ENCODE assay signal across 14 mouse cellular contexts in the genomic region with DNA sequence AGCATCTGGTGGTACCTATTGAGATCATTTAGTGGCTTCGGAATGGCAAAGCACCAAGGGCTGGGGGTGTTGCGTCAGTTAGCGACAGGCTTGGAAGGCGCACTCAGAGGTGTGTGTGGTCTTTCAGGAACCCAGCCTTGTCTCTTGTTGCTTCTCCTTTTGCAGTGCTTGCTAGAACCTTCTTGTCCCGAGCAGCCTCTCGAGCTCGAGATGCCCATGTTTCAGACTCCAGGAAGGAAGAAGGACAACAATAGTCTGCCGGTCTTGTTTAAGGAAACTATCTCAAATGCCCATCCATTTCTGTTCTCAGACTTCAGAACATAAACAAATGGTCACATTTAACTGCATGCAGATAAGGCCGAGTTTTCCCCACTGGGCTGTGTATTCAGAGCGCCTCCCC.
"Had no signal": no experiment of that assay in that cellular context is flagged by ENCODE, and none has a peak within 500 bp of the region (broad histone marks: within the 10 kb centered on the region; RNA-seq: fewer than 3 reads in every experiment).

No protein-coding gene starts in this region.

- H3K27me3 ChIP-seq: limb, embryonic 15.5 days; megakaryocyte, embryonic 14.5 days; midbrain, embryonic 15.5 days; neural tube, embryonic 12.5 days; stomach, embryonic 15.5 days had no signal

- H3K9me3 ChIP-seq: limb, embryonic 15.5 days; megakaryocyte, embryonic 14.5 days; midbrain, embryonic 15.5 days; neural tube, embryonic 12.5 days; stomach, embryonic 15.5 days had no signal

- H3K4me1 ChIP-seq: neural tube, embryonic 12.5 days; stomach, embryonic 15.5 days had no signal

- H3K4me2 ChIP-seq: limb, embryonic 15.5 days; midbrain, embryonic 11.5 days; midbrain, embryonic 15.5 days; neural tube, embryonic 12.5 days; stomach, embryonic 15.5 days had no signal

- H3K27ac ChIP-seq: kidney, postnatal 0 days; limb, embryonic 15.5 days; macrophage; midbrain, embryonic 15.5 days; neural tube, embryonic 12.5 days; stomach, embryonic 15.5 days had no signal

- H3K36me3 ChIP-seq: limb, embryonic 15.5 days; midbrain, embryonic 15.5 days; neural tube, embryonic 12.5 days; stomach, embryonic 15.5 days had no signal

- H3K9ac ChIP-seq: limb, embryonic 15.5 days; midbrain, embryonic 15.5 days; neural tube, embryonic 12.5 days; stomach, embryonic 15.5 days had no signal

- H3K4me3 ChIP-seq: limb, embryonic 15.5 days; megakaryocyte, embryonic 14.5 days; midbrain, embryonic 15.5 days; neural tube, embryonic 12.5 days; stomach, embryonic 15.5 days had no signal

- ATAC-seq: intestine, postnatal 0 days; midbrain, embryonic 15.5 days had no signal

- DNase-seq: layer of hippocampus, adult 9-11 months; layer of hippocampus, postnatal 36 days; right cerebral cortex, postnatal 14 days; thymus, adult 2 months; thymus, postnatal 25 days had no signal
